In the genomic region with DNA sequence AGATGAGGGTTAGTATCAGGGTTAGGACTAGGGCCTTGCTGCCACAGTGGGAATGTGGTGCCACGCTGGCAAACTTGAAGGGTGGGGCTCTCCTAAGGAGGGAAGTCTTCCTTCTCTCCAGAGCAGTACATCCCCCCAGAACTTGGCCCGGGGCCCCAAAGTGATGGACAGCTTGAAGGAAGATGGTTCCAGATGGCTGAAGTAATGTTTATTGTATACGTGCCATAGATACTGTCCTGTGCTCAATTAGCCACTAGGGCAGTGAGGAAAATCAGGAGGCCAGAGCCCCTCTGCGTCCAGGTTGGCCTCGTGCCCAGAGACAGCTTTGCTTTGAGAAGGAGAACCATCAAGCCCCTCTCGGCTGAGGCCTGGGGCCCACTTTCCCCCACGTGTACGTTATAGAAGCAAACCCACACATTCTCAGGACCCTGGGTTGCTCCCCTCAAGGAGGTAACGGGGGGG, we compare ENCODE assay signal across 8 mouse cellular contexts.
DNase-seq lines count a peak whose midpoint lies in the region; ATAC-seq lines count a peak whose summit lies in the region.

No protein-coding gene starts in this region.

- no peak overlapping the region for H3K4me2 ChIP-seq in heart, embryonic 15.5 days
- H3K4me2 ChIP-seq in forebrain, embryonic 16.5 days (ENCODE audit: low read length), result no peak overlapping the region
- no peak overlapping the region for H3K4me2 ChIP-seq in liver, embryonic 11.5 days

- H3K27me3 ChIP-seq in heart, embryonic 15.5 days, result no peaks in the 10 kb centered on the region
- H3K27me3 ChIP-seq in forebrain, embryonic 16.5 days (replicated peaks; ENCODE audit: control insufficient read depth, insufficient read depth, low read length), result no peaks in the 10 kb centered on the region
- H3K27me3 ChIP-seq in liver, embryonic 11.5 days (replicated peaks; ENCODE audit: control insufficient read depth, insufficient read depth, low read length), result no peaks in the 10 kb centered on the region

- peak; percentile 53 for ATAC-seq in heart, embryonic 15.5 days (replicated peaks; ENCODE audit: insufficient number of reproducible peaks, insufficient read depth, low FRiP score, low read depth)
- ATAC-seq in forebrain, embryonic 16.5 days, result peak; percentile 49; the same call in 1 of the 2 replicates
- peak; percentile 48 for ATAC-seq in liver, embryonic 11.5 days (replicated peaks; ENCODE audit: low FRiP score)
- no peak for ATAC-seq in frontal cortex, adult (ENCODE audit: low TSS enrichment)

- peak overlapping the region; percentile 48 for H3K27ac ChIP-seq in heart, embryonic 15.5 days
- no peak overlapping the region for H3K27ac ChIP-seq in forebrain, embryonic 16.5 days (ENCODE audit: low read length)
- peak overlapping the region; percentile 52 for H3K27ac ChIP-seq in liver, embryonic 11.5 days (ENCODE audit: low read depth, low read length)

- 18% methylated on average over 9 of the region's 9 CpGs for WGBS in heart, embryonic 15.5 days
- 7% methylated on average over 9 of the region's 9 CpGs for WGBS in forebrain, embryonic 16.5 days
- 51% methylated on average over 9 of the region's 9 CpGs for WGBS in liver, embryonic 11.5 days

- no peak for DNase-seq in heart, adult 8-10 months (ENCODE audit: low spot score)
- DNase-seq in NIH3T3 (ENCODE audit: low read depth), result peak; percentile 51
- no peak for DNase-seq in liver, embryonic 11.5 days (ENCODE audit: low spot score)
- DNase-seq in thymus, postnatal 25 days, result no peak
- DNase-seq in frontal cortex, postnatal 36 days (ENCODE audit: low spot score in 2 of 2), result no peak

- H3K4me3 ChIP-seq in heart, embryonic 15.5 days, result no peak overlapping the region
- no peak overlapping the region for H3K4me3 ChIP-seq in forebrain, embryonic 16.5 days (replicated peaks; ENCODE audit: low read length)
- H3K4me3 ChIP-seq in liver, embryonic 11.5 days (ENCODE audit: low read depth, low read length), result no peak overlapping the region

- no peaks in the 10 kb centered on the region for H3K9me3 ChIP-seq in heart, embryonic 15.5 days (replicated peaks)
- no peaks in the 10 kb centered on the region for H3K9me3 ChIP-seq in forebrain, embryonic 16.5 days (ENCODE audit: control insufficient read depth, low read length)
- H3K9me3 ChIP-seq in liver, embryonic 11.5 days (ENCODE audit: control insufficient read depth, low read length), result no peaks in the 10 kb centered on the region

- H3K4me1 ChIP-seq in heart, embryonic 15.5 days (replicated peaks), result peaks cover 41% of the 10 kb centered on the region
- H3K4me1 ChIP-seq in forebrain, embryonic 16.5 days (replicated peaks; ENCODE audit: control insufficient read depth, insufficient read depth, low read length), result peaks cover 11% of the 10 kb centered on the region
- H3K4me1 ChIP-seq in liver, embryonic 11.5 days (replicated peaks; ENCODE audit: control insufficient read depth, insufficient read depth, low read length), result no peaks in the 10 kb centered on the region; the same call in 1 of the 2 replicates

- H3K36me3 ChIP-seq in heart, embryonic 15.5 days, result no peaks in the 10 kb centered on the region
- no peaks in the 10 kb centered on the region for H3K36me3 ChIP-seq in forebrain, embryonic 16.5 days (ENCODE audit: control insufficient read depth, insufficient read depth)
- no peaks in the 10 kb centered on the region for H3K36me3 ChIP-seq in liver, embryonic 11.5 days (ENCODE audit: control insufficient read depth, insufficient read depth, low read length)

- H3K9ac ChIP-seq in heart, embryonic 15.5 days, result no peak overlapping the region
- no peak overlapping the region for H3K9ac ChIP-seq in forebrain, embryonic 16.5 days (replicated peaks; ENCODE audit: low read depth, low read length)
- no peak overlapping the region for H3K9ac ChIP-seq in liver, embryonic 11.5 days (ENCODE audit: low read depth, low read length)
